Mouse (Mus musculus) kidney, adult 18-20 months (tissue): ENCODE measurements around the gene Nupr1l.
A peak's percentile ranks its signal among the peaks of the same experiment; 100 is the strongest.
"Not testable (repeated sequence)": the region's sequence is repeated elsewhere in the genome, so short reads cannot be mapped to it uniquely, and the experiment has no call there.

ENCODE experiments used
- DNase-seq: peaks from one replicate; pipeline ENCODE4 v3.0.0; 2021

Nupr1l gene

DNA sequence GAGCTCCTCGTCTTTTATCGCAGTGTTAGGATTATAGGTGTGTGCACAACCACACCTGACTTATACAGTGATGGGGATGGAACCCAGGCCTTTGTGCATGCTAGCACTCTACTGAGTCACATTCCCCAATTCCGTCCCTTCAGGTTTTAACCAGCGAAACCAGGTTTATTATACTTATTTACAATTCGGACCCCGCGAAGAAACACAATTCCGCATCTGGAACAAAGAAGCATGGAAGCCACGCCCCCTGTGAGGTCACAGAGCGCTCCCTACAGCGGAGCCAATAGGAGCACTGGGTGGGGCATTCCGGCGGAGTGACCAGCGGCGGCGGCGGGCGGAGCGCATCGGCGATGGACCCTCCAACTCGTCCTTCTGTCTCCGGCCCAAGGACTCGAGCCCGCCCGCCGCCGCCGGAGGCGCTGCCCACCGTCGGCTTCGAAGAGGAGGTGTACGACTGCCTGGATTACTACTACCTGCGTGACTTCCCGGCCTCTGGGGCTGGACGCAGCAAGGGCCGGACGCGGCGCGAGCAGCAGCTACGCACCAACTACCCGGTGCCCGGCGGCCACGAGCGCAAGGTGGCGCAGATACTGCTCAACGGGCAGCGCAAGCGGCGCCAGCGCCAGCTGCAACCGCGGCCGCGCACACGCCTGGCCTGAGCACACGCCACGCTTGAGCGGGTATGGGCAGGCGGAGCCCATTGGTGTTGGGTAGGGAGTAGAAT is at the start of gene Nupr1l:
Gene Nupr1l (plus strand): TSS at position 299 of the 724 bp plus-strand sequence.
- DNase-seq: peak; percentile 93

GRCm38 (mm10) chr5:129862325-129862724 is 46.0 kb upstream of the Nupr1l start:
- no peak for DNase-seq

- DNase-seq: peak; percentile 58
Observed at GRCm38 (mm10) chr5:129864467-129864866, 43.9 kb upstream of the Nupr1l start.

DNA sequence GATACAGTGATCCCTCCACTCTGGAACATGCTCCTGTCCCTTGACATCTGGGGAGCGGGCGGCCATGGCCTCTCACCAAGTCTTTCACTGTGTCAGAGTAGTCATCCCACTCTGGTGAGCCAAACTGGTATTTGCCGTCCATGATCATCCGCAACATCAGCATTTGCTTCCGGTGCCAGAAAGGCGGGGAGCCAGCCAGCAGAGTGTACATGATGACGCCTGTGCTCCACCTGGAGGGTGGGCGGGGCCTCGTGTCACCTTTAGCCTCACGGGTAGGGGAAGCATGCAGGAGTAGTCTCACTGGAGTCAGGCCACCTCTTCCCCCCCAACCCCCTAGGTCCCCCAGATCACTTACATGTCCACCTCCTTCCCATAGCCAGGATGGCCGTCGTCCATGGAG is 42.5 kb upstream of the Nupr1l start:
- no peak for DNase-seq

DNA sequence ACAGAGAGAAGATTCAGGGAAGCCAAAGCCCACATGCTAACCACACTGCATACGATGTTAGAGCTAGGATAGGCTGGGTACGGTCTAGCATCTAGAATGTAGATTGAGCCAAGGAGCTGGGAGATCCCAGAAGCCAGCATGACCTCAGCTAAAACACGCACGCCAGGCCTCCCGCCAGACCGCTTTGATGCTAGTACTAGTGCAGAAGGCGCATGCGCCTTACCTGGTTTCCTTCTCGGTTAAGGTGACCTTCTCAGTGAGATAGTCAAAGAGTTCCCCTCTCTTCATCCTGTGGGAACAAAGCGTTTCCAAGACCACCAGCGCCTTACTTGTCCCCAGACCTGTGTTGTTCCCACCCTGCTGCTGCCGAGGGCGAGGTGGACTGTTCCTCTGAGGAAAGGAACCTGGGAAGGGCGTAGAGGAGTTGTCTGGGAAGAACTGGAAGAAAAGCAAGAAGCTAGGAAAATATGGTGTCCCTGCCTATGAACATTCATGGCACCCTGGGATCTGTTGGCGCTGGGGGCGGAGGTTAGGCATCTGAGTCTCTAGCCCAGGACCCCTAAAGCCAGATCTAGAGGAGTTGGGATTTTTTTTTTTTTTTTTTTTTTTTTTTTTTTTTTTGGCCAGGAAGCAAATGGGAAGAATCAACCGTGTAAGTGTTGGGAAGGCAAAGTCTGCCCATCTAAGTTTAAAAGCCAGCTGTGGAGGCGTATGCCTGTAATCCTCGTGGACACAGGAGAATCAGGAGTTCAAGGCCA is 38.9 kb upstream of the Nupr1l start:
- DNase-seq: no peak

DNA sequence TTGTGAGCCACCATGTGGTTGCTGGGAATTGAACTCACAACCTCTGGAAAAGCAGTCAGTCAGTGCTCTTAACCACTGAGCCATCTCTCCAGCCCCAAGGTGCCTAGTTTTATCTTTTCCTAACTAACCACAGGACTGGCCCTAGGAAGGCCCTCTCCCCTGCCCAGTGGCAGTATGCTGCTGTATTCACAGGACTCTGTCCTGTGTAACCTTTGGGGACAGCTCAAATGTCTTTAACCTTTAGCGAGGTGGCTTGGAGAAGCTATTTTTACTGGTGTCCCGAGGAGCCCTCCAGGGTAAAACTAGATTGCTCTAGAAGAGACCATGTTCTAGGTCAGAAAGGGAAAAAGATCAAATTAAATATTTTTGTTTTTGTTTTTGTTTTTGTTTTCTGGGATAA is 37.1 kb upstream of the Nupr1l start:
- DNase-seq: no peak

- DNase-seq: no peak
Observed at GRCm38 (mm10) chr5:129873942-129874341, 34.4 kb upstream of the Nupr1l start.

GRCm38 (mm10) chr5:129875098-129875497 is 33.2 kb upstream of the Nupr1l start:
- no peak for DNase-seq

DNA sequence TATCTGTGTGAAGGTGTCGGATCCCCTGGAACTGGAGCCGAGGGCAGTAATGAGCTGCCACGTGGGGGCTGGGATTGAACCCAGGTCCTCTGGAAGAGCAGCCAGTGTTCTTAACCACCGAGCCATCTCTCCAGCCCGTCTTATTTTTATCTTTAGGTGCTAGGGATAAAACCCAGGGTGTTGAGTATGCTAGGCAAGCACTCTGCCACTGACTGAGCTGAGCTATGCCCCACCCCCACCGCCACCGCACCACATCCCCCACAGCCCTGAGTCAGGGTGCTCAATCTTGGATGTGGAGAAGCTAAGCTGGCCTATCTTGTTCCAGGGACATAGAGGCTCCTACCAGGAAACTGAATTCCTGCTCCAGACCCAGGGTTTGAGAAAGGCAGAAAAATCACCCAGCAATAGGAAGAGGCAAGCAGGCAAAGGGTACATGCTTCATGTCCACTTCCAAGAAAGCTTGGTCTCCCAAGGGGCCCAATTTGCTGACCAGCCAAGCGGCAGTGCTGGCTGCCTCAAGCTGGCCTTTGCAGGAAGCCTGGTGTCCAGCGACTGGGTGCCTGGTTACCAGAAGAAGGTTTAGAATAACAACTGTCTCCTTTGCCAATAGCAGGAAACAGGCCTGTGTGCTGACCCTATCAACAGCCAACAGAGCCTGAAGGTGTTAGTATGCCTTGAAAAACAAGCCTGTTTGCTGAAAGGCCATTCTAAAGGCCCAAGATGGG is 30.4 kb upstream of the Nupr1l start:
- no peak for DNase-seq

GRCm38 (mm10) chr5:129878946-129879345 is 29.4 kb upstream of the Nupr1l start:
- DNase-seq: peak; percentile 82

DNA sequence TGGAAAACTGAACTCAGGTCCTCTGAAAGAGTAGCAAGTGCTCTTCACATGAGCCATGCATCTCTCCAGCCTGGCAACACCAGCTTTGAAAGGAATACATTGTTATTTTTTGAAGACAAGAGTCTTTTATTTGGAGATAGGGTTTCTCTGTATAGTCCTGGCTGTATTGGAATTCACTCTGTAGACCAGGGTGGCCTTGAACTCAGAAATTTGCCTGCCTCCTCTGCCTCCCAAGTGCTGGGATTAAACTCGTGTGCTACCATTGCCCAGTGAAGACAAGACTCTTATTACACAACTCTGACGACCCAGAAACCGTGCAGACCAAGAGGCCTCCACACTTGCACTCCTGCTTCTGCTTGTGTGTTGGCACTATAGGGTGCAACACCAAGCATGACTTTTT is 28.5 kb upstream of the Nupr1l start:
- DNase-seq: no peak

DNA sequence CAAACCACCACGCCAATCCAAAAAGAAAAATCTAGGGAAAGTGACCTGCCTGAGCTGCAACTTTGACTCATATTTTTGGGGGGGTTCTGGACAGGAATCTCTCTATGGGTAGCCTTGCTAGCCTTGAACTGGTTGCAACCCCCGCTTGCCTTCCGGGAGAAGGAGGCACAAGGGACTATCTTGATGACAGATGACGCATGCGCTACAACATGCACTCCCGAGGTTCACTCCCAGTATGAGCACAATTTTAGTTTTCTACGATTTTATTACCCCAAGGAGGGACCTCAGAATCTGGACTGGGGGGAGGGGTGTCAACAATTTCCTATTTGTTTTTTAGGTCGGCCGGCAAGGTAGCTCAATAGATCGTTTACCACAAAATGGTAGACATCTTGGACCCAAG is 22.1 kb upstream of the Nupr1l start:
- no peak for DNase-seq

- peak; percentile 95 for DNase-seq
Observed at GRCm38 (mm10) chr5:129886911-129887636, 21.3 kb upstream of the Nupr1l start, which contains the start of gene Chchd2. TSS of gene Chchd2 (minus strand) at chr5:129887470.

DNA sequence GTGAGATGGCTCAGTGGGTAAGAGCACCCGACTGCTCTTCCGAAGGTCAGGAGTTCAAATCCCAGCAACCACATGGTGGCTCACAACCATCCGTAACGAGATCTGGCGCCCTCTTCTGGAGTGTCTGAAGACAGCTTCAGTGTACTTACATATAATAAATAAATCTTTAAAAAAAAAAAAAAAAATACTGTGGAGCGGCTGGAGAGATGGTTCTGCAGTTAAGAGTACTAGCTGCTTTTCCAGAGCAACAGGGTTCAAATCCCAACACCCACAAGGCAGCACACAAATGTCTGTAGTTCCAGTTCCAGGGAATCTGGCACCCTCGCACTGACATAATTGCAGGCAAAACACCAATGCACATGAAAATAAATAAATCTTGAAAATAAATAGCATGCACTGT is 17.9 kb upstream of the Nupr1l start:
- not testable (repeated sequence) for DNase-seq

GRCm38 (mm10) chr5:129895198-129896088 is 12.9 kb upstream of the Nupr1l start, which contains the start of gene Zbed5:
TSS of gene Zbed5 (plus strand) at chr5:129895723.
- DNase-seq: peak; percentile 88

DNA sequence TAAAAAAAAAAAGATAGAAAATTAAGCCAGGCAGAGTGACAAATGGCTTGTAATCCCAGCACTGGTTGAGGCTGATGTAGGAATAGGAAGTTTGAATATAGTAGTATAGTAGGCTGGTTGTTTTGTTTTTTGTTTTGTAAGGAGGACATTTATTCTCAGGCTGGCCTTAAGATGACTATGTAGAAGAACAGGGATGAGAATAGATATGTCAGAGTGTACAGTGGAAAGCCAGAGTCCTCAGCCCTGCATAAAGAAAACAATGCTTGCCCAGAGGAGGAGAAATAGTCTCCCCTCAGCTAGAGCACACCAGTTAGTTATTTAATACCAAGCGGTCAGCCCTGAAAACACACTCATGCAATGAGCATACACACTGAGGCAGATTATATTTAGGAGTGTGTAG is 9.9 kb upstream of the Nupr1l start, which contains the start of gene Phkg1:
Gene Phkg1 (minus strand): TSS at position 101 of the 400 bp plus-strand sequence.
- no peak for DNase-seq

GRCm38 (mm10) chr5:129907775-129908174 is 565 bp upstream of the Nupr1l start:
- DNase-seq: no peak

- no peak for DNase-seq
Observed at GRCm38 (mm10) chr5:129909147-129909546, 807 bp downstream of the Nupr1l start.

DNA sequence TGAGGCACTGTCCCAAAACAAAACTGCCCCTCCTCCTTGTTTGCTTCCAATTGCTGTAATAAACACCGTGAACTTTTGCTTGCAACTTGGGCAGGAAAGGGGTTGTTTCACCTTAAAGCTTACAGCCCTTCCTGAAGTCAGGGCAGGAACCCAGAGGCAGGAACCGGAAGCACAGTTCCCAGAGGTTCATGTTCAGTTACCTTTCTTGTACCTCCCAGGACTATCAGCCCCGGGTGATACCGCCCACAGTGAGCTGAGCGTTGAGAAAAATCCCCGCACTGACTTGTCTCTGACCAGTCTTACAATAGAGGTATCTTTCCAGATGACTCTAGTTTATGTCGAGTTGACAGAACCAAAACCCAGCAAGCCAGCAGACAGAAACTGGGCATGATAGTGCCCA is 1.3 kb downstream of the Nupr1l start:
- no peak for DNase-seq

- peak; percentile 31 for DNase-seq
Observed at GRCm38 (mm10) chr5:129914024-129914423, 5.7 kb downstream of the Nupr1l start.

GRCm38 (mm10) chr5:129915491-129915890 is 7.2 kb downstream of the Nupr1l start:
- not testable (repeated sequence) for DNase-seq
